Mouse (Mus musculus): ENCODE measurements around the gene Sdr39u1.
A peak's percentile ranks its signal among the peaks of the same experiment; 100 is the strongest.

Sdr39u1 gene

DNA sequence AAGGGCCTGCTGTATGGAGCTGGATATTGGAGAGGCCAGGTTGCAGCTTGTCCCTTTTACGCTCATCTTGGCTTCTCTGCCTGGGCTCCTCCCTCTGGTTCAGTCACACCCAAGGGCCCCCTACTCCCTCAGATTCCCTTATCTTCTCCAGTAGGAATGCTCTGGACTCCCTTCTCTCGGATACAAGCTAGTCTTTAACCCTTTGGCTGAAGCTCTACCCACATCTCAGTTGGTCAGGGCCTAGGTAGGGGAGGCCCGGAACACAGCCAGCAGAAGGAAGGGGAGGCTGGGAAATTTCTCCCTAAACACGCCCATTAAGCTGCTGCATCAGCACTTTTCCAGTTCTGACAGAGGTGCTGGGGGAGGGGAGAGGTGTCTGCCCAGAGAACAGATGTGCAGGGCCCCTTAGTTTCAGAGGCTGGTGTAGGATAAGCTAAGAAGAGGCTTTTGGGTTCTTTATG is 45.0 kb downstream of the Sdr39u1 start:
- no peak for DNase-seq (ENCODE audit: low read depth, low spot score)

DNA sequence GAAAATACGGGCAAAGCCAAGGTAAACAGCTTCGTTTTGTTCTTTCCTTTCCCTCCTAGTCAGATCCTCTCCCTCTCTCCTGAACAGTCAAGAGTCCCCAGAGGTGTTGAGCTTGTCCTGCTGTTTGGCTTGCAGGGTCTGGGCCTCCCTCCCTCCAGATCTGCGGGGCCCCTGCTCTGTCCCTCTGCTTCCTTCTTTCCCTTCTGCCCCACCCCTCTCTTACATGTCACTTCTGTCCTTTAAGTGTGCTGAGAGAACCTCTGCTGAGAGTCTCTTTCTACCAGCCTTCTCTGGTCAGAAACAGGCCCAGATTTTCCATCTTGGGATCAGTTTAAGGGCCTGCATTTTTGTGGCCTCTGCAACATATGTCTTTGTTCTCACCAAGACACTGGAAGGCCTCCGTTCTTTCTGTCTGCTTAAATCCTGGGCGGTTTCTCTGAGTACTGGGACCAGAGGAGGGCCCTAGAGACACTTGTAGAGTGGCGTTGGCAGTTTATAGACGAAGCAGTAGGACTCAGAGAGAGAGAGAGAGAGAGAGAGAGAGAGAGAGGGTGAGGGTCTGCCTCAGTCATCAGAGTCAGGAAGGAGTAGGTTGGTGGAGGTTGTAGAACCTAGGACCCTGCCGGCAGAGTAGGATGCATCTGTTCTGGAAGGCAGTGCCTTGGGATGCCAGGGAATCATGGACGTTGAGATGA is 45.5 kb downstream of the Sdr39u1 start:
- DNase-seq (ENCODE audit: low read depth, low spot score) = no peak

DNA sequence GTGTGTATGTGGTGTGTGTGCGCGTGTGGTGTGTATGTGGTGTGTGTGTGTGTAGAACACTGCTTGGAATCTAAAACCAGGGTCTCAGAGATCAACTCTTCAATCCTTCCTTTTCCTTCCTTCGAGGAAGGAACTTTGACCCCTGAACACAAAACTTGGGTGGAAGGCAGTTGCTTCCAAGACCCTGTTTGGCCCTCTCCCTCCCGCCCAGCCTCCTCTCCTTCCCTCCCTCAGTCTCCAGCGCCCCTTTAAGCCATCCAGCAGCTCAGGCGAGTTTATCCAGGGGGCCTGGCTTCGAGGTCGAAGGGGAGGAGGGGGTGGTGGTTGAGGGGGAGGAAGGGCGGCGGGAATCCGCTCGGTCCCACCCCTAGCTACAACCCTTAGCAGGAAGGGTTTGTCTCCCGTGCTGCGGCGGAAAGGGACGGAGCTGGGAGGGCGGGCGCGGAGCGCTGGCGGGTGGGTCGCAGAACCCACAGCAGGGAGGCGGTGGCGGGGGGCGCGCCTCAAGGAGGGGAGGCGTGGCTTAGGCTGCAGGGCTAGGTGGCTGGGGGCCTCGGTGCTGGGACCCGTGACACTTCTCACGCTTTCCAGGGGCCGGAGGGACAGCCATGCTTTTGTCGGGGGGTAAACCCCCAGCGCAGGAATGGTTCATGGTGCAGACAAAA is 46.3 kb downstream of the Sdr39u1 start, which contains the start of gene Nynrin:
Nynrin (plus strand) TSS at position 390 of the 665 bp plus-strand sequence.
- peak; percentile 44 for DNase-seq (ENCODE audit: low read depth, low spot score)

GRCm38 (mm10) chr14:55852646-55853551 is 47.2 kb downstream of the Sdr39u1 start:
- DNase-seq (ENCODE audit: low read depth, low spot score) = no peak

GRCm38 (mm10) chr14:55850885-55851284 is 49.2 kb downstream of the Sdr39u1 start:
- no peak for DNase-seq (ENCODE audit: low read depth, low spot score)

All from CD4-positive, CD25-positive, alpha-beta regulatory T cell, adult 2 months (primary cell).